Mouse (Mus musculus): ENCODE measurements around the gene Tspan1. TPM values are rescaled to one million over a fixed set of nuclear protein-coding genes. Genes with fewer than 3 reads are reported as not detected.

Tspan1 gene
- polyA plus RNA-seq, 1 experiment, result 24.4 TPM

DNA sequence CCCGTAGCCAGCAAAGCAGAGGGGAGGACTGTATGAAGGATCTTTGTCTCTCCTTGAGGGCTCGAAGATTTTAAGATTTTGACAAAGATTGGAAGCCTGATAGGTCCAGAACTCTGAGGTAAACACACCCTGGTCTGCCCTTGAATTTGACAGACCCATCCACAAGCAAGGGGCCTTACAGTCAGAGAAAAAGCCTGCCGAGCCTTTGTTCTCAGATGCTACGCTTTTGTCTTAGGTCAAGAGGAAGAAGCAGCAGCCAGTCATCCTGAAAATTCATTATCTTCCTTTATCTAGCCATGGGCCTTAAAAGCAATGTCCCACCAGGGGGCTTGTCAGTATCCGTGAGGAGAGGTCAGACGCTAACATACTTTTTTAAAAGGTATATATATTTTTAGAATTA lies 39.4 kb downstream of the Tspan1 start:
- DNase-seq (ENCODE audit: low read depth), result no peak

DNA sequence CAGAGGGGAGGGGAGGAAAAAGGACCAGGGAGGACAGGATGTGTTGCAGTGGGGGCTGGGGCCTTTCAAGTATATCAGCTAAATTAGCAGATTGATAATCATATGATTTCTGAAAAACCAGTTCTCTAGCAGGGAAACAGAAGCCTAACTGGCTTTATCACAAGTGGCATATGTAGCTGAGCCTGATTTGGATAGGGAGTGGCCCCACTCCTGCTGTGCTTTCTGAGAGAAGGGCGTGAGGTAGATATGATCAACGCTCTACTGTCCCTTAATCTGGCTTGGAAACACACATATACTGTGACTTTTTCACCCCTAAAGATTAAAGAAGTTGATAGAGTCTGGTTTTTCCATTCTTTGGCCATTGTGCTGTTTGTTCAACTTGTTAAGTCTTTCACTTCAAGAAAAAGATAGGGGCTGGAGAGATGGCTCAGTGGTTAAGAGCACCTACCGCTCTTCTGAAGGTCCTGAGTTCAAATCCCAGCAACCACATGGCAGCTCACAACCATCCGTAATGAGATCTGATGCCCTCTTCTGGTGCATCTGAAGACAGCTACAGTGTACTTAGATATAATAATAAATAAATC lies 41.5 kb downstream of the Tspan1 start:
- no peak for DNase-seq (ENCODE audit: low read depth)

DNA sequence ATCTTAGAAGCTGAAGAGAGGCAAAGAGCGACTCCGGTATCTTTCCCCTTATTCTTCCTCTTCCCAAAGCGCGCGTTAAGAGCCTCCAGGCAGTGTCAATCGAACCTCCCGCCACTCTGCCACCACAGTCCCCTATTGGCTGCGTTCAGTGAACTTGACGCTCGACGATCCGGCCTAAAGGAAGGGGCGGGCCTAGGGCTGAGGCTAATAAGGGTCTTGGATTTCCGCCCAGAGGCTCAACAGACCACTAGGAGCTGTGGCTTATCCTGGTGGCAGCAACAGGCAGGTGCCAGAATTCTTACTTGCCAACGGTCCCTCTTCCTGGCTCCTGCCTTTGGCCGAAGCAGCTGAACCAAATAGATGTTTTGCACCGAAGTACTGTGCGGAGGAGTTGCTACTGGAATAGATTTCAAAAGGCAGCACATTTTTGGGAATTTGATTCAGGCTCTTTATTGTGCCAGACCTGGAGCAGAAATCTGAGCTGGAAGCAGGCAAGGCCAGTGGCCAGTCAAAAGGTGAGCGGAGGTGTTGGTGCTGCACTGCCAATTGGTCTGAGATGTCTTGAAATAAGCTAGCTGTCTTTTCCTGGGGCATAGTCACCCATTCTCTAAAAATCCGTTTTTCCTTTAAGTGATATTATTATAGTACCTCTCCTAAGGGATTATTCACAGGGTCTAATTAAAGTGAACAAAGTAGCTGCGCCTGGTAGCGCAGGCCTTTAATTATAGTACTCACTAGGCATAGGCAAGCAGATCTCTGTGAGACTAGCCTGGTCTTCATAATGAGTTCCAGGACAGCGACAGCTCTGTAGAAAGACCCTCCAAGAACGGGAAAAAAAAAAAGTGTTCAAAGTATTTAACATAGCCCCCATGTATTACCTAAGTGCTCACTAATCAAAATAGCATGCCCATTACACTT lies 43.5 kb downstream of the Tspan1 start, which contains the start of the genes Rad54l and Pomgnt1:
Gene Rad54l, minus strand, starts transcription at position 89 of the 918 bp plus-strand sequence.
Gene Pomgnt1, plus strand, starts transcription at position 239 of the 918 bp plus-strand sequence.
- DNase-seq (ENCODE audit: low read depth), result no peak

DNA sequence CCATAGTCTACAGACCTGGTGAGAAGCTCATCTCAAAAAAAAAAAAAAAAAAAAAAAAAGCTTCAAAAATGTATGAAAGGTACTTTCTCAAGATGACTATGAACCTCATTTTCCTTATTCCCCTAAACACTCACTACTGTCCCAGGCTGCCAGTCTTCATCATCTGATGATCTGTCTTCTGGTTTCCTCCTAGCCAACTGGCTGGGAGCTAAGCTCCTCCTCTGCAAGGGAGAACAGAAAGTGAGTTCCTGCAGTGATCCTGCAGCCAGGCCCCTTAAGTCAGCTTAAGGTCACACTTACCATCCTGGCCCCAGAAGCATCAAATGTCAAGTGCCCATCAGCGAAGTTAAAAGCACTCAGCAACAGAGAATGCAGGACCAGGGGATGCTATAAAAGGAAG lies 44.6 kb downstream of the Tspan1 start:
- no peak for DNase-seq (ENCODE audit: low read depth)

Other genes with a start within 250 kb of the Tspan1 start
- gene Dmbx1, start 227.7 kb downstream of the Tspan1 start, polyA plus RNA-seq (2012; rRNA removed), result 0.03 TPM in 1 of 2 replicates, not detected in the other
- gene Faah, start 149.7 kb downstream of the Tspan1 start, polyA plus RNA-seq (2012; rRNA removed), result 36.0 and 47.0 TPM in 2 replicates
- 9.7 and 10.5 TPM in 2 replicates for gene Nsun4, start 113.7 kb downstream of the Tspan1 start, polyA plus RNA-seq (2012; rRNA removed)
- gene Uqcrh, start 92.5 kb downstream of the Tspan1 start, polyA plus RNA-seq (2012; rRNA removed), result 166 and 185 TPM in 2 replicates
- 71.5 and 83.8 TPM in 2 replicates for gene Lrrc41, start 92.3 kb downstream of the Tspan1 start, polyA plus RNA-seq (2012; rRNA removed)
- gene Rad54l, start 43.9 kb downstream of the Tspan1 start, polyA plus RNA-seq (2012; rRNA removed), result 0.74 and 0.82 TPM in 2 replicates
- 55.1 and 56.5 TPM in 2 replicates for gene Pomgnt1, start 43.8 kb downstream of the Tspan1 start, polyA plus RNA-seq (2012; rRNA removed)
- 3.0 and 4.2 TPM in 2 replicates for gene Lurap1, start 16.3 kb downstream of the Tspan1 start, polyA plus RNA-seq (2012; rRNA removed)
- gene 1700042G07Rik, start 5.8 kb upstream of the Tspan1 start, polyA plus RNA-seq (2012; rRNA removed), result 5.0 and 5.6 TPM in 2 replicates
- gene Gm49337, start 5.8 kb upstream of the Tspan1 start, polyA plus RNA-seq (2012; rRNA removed), result not detected in 2 replicates
- 28.4 and 32.6 TPM in 2 replicates for gene Pik3r3, start 54.0 kb upstream of the Tspan1 start, polyA plus RNA-seq (2012; rRNA removed)